Mouse (Mus musculus): Measurements from ENCODE around the gene Ccnyl1. TPM values are rescaled to one million over a fixed set of nuclear protein-coding genes. Genes with fewer than 3 reads are reported as not detected.

Gene Ccnyl1
- total and polyA plus RNA-seq, 3 experiments = 2.8 to 9.0 (median 5.3) TPM

- TF ChIP-seq JUND (conservative IDR thresholded peaks at IDR 0.05; ENCODE audit: low read depth, low read length) (peak; percentile 62; the same call in 1 of the 2 replicates), ELF1 (IDR thresholded peaks at IDR 0.05; ENCODE audit: low read depth, low read length) (peak; percentile 36; the same call in 1 of the 2 replicates), NRF1 (IDR thresholded peaks at IDR 0.05; ENCODE audit: low read depth, low read length) (no peak), CTCF (conservative IDR thresholded peaks at IDR 0.05 in 1 of 2, IDR thresholded peaks at IDR 0.05 in 1 of 2; ENCODE audit: low read depth in 2 of 2, low read length in 2 of 2) (peak; percentile 74 to 95), KAT2A (IDR thresholded peaks at IDR 0.05; ENCODE audit: insufficient replicate concordance, low read length) (no peak)
Measured at GRCm38 (mm10) chr1:64717504-64717903, 27.2 kb downstream of the Ccnyl1 start (continued).

GRCm38 (mm10) chr1:64721034-64721587 is 30.9 kb downstream of the Ccnyl1 start:
- Histone ChIP-seq H3K4me1 (ENCODE audit: control insufficient read depth in 1 of 2, insufficient read depth in 2 of 2) (peaks cover 0 to 11% of the 10 kb centered on the region in 2 experiments; a peak in 2 of 4 replicates), H3K4me3 (replicated peaks in 1 of 3; ENCODE audit: low read depth in 2 of 3, low read length in 2 of 3, poor library complexity in 1 of 3) (no peak overlapping the region), H3K9me3 (replicated peaks; ENCODE audit: low read length) (no peaks in the 10 kb centered on the region), H3K27ac (ENCODE audit: insufficient read depth, low read depth) (no peak overlapping the region), H3K4me2 (ENCODE audit: insufficient read depth, low read depth, poor library complexity, severe bottlenecking) (no peak overlapping the region), H3K36me3 (replicated peaks in 1 of 2; ENCODE audit: control insufficient read depth in 1 of 2, insufficient read depth in 1 of 2, low read length in 1 of 2) (peaks cover 4 to 8% of the 10 kb centered on the region in 2 experiments), H3K79me2 (replicated peaks; ENCODE audit: control insufficient read depth, extremely low read depth, insufficient read depth, poor library complexity, severe bottlenecking) (no peaks in the 10 kb centered on the region), H3K27me3 (replicated peaks) (no peaks in the 10 kb centered on the region), H3K9ac (ENCODE audit: insufficient read depth, low read depth) (no peak overlapping the region)
- in situ Hi-C loops (cut with MboI; ENCODE audit: low pct_ligation_motif_present, low pct_unique_long_range_greater_than_20kb, low sequenced_read_pairs) (loop anchor here (25.0 kb wide), 1 partner anchor 1059 kb away; no protein-coding TSS in a partner anchor), dilution Hi-C loops (cut with MboI; ENCODE audit: extremely low pct_ligation_motif_present, extremely low pct_unique_long_range_greater_than_20kb, low sequenced_read_pairs) (no loop called here)
- DNase-seq (ENCODE audit: extremely low read depth) = no peak
- no peak for TF ChIP-seq MAX (IDR thresholded peaks at IDR 0.05; ENCODE audit: low read length)
- TF ChIP-seq KAT2A (IDR thresholded peaks at IDR 0.05; ENCODE audit: insufficient replicate concordance, low read length) = no peak
- no peak for TF ChIP-seq CTCF (conservative IDR thresholded peaks at IDR 0.05 in 1 of 2, IDR thresholded peaks at IDR 0.05 in 1 of 2; ENCODE audit: low read depth in 2 of 2, low read length in 2 of 2)
- no peak for TF ChIP-seq RCOR1 (conservative IDR thresholded peaks at IDR 0.05; ENCODE audit: low read depth, low read length)
- no peak for TF ChIP-seq PAX5 (IDR thresholded peaks at IDR 0.05; ENCODE audit: low read length)
- no peak for TF ChIP-seq CHD2 (IDR thresholded peaks at IDR 0.05; ENCODE audit: low read length)
- no peak for TF ChIP-seq POLR2AphosphoS2 (IDR thresholded peaks at IDR 0.05; ENCODE audit: low read depth, low read length)
- no peak for TF ChIP-seq UBTF (IDR thresholded peaks at IDR 0.05; ENCODE audit: low read depth, low read length)
- no peak for TF ChIP-seq RAD21 (IDR thresholded peaks at IDR 0.05; ENCODE audit: low read depth, low read length)
- no peak for TF ChIP-seq MAFK (IDR thresholded peaks at IDR 0.05; ENCODE audit: insufficient replicate concordance, low read length)
- no peak for TF ChIP-seq MXI1 (IDR thresholded peaks at IDR 0.05; ENCODE audit: low read depth, low read length)
- no peak for TF ChIP-seq SMC3 (IDR thresholded peaks at IDR 0.05; ENCODE audit: low read depth, low read length)
- TF ChIP-seq USF2 (conservative IDR thresholded peaks at IDR 0.05; ENCODE audit: low read depth, low read length) = no peak
- no peak for TF ChIP-seq NELFE (IDR thresholded peaks at IDR 0.05; ENCODE audit: low read depth, low read length)

- no peak overlapping the region for H3K4me2 ChIP-seq (ENCODE audit: insufficient read depth, low read depth, poor library complexity, severe bottlenecking)
- no peaks in the 10 kb centered on the region for H3K27me3 ChIP-seq (replicated peaks)
- no peak overlapping the region for H3K27ac ChIP-seq (ENCODE audit: insufficient read depth, low read depth)
- dilution Hi-C loops (cut with MboI; ENCODE audit: extremely low pct_ligation_motif_present, extremely low pct_unique_long_range_greater_than_20kb, low sequenced_read_pairs) (no loop called here), in situ Hi-C loops (cut with MboI; ENCODE audit: low pct_ligation_motif_present, low pct_unique_long_range_greater_than_20kb, low sequenced_read_pairs) (no loop called here)
- peaks cover 1% of the 10 kb centered on the region for H3K9me3 ChIP-seq (replicated peaks; ENCODE audit: low read length)
- DNase-seq (ENCODE audit: extremely low read depth) = no peak
- TF ChIP-seq TCF12 (IDR thresholded peaks at IDR 0.05; ENCODE audit: low read depth, low read length) = no peak
- TF ChIP-seq IRF4 (IDR thresholded peaks at IDR 0.05; ENCODE audit: low read depth, low read length) = no peak
- TF ChIP-seq POLR2A (IDR thresholded peaks at IDR 0.05; ENCODE audit: low read depth, low read length) = no peak
- TF ChIP-seq CHD1 (IDR thresholded peaks at IDR 0.05; ENCODE audit: low read depth, low read length) = no peak
- TF ChIP-seq USF1 (IDR thresholded peaks at IDR 0.05; ENCODE audit: low read depth, low read length) = no peak
- no peak for TF ChIP-seq SIN3A (IDR thresholded peaks at IDR 0.05; ENCODE audit: low read length)
- no peak for TF ChIP-seq HCFC1 (IDR thresholded peaks at IDR 0.05; ENCODE audit: low read depth, low read length)
- TF ChIP-seq MAFK (IDR thresholded peaks at IDR 0.05; ENCODE audit: insufficient replicate concordance, low read length) = no peak
- no peaks in the 10 kb centered on the region for H3K79me2 ChIP-seq (replicated peaks; ENCODE audit: control insufficient read depth, extremely low read depth, insufficient read depth, poor library complexity, severe bottlenecking)
- H3K9ac ChIP-seq (ENCODE audit: insufficient read depth, low read depth) = no peak overlapping the region
- peaks cover 0 to 5% of the 10 kb centered on the region in 2 experiments for H3K36me3 ChIP-seq (replicated peaks in 1 of 2; ENCODE audit: control insufficient read depth in 1 of 2, insufficient read depth in 1 of 2, low read length in 1 of 2)
- no peak overlapping the region for H3K4me3 ChIP-seq (replicated peaks in 1 of 3; ENCODE audit: low read depth in 2 of 3, low read length in 2 of 3, poor library complexity in 1 of 3)
- no peaks in the 10 kb centered on the region for H3K4me1 ChIP-seq (ENCODE audit: control insufficient read depth in 1 of 2, insufficient read depth in 2 of 2)
Measured at GRCm38 (mm10) chr1:64730046-64730445, 39.8 kb downstream of the Ccnyl1 start.
